Mouse (Mus musculus) testis, adult 2 months (tissue): Measurements from ENCODE around the gene Slc25a13.

Experiments
- CTCF ChIP-seq: fragments of 200-500 bp; IDR thresholded peaks from 2 replicates; pipeline ENCODE4 v1.5.1; 2012; ENCODE audit warnings: low read depth, mild to moderate bottlenecking, inconsistent platforms, low read length, moderate library complexity; ENCODE audit not compliant: control insufficient read depth, insufficient read depth, insufficient replicate concordance
- POLR2A ChIP-seq: fragments of 200-500 bp; IDR thresholded peaks from 2 replicates; pipeline ENCODE4 v1.6.1; 2012; ENCODE audit warnings: low read depth, mild to moderate bottlenecking, inconsistent platforms, low read length, moderate library complexity; ENCODE audit not compliant: control insufficient read depth

- TF ChIP-seq POLR2A (no peak), CTCF (no peak)
These were observed 158.4 kb downstream of the Slc25a13 start for GRCm38 (mm10) chr6:6058548-6058947.
